Mouse (Mus musculus): ENCODE measurements at regions not wholly inside any gene's neighbourhood (a gene's known extent, or its start where the extent isn't known, plus 50 kb on each side); places are given as distances from the start of the nearest gene placed in this dataset.
"Not testable (repeated sequence)": the region's sequence is repeated elsewhere in the genome, so short reads cannot be mapped to it uniquely, and the experiment has no call there.

DNA sequence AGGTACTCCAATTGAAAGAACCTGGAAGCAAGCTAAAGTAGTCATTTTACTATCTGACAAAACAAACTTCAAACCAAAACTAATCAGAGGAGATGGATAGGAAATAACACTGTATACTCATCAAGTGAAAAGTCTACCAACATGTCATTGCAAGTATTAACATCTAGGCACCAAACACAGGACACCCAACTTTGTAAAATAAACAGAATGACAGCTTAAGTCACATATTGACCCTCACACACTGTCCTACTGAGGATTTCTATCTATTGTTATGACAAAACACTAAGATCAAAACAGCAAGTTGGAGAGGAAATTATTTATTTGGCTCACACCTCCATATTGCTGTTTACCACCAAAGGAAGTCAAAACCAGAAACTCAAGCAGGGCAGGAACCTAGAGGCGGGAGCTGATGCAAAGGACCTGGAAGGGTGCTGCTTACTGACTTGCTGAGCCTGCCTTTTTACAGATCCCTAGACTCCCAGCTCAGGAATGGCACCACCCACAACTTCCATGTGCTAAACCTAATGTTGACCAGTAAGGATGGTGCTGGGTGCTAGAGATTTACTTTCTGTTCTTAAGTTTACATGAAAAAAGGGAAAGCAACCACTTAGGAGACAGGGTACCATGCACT is 244.2 kb downstream of the Prr30 start:
- H3K27me3 ChIP-seq: no peaks in the 10 kb centered on the region
- no peak overlapping the region for H3K27ac ChIP-seq
- no peaks in the 10 kb centered on the region for H3K36me3 ChIP-seq (ENCODE audit: poor library complexity, severe bottlenecking)
- H3K4me1 ChIP-seq: no peaks in the 10 kb centered on the region
- no peak for ATAC-seq
- H3K9me3 ChIP-seq (replicated peaks): no peaks in the 10 kb centered on the region
- H3K9ac ChIP-seq: no peak overlapping the region
- no peak overlapping the region for H3K4me3 ChIP-seq
- H3K4me2 ChIP-seq: no peak overlapping the region
- WGBS: 96% methylated on average over 1 of the region's 1 CpGs

DNA sequence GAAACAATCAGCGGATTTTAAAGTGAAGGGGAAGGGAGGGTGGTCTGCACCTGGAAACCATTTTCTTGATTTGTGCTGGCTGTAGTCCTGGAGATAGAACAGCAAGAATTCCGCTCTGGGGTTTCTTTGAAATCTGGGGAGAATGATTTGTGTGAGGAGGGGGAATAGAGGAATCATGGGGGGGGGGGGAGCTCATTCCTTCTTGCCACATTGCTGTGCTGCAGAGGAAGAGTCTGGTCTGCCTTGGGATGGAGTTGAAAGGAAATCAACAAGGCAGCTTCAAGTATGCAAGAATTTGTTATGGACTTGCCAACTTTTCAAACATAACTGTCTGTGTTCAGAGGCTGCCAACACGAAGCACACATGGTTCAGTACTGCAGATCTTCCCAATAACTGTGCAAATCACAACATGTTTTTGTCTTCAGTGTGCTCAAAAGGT is 249.4 kb downstream of the Prr30 start:
- no peaks in the 10 kb centered on the region for H3K4me1 ChIP-seq
- 75% methylated on average over 3 of the region's 3 CpGs for WGBS
- no peak overlapping the region for H3K27ac ChIP-seq
- H3K9ac ChIP-seq: no peak overlapping the region
- H3K27me3 ChIP-seq: no peaks in the 10 kb centered on the region
- no peak overlapping the region for H3K4me2 ChIP-seq
- no peak overlapping the region for H3K4me3 ChIP-seq
- 0 out of 2 replicates have a peak, but pooled peaks have one; percentile 13 for ATAC-seq
- no peaks in the 10 kb centered on the region for H3K36me3 ChIP-seq (ENCODE audit: poor library complexity, severe bottlenecking)
- H3K9me3 ChIP-seq (replicated peaks): no peaks in the 10 kb centered on the region

DNA sequence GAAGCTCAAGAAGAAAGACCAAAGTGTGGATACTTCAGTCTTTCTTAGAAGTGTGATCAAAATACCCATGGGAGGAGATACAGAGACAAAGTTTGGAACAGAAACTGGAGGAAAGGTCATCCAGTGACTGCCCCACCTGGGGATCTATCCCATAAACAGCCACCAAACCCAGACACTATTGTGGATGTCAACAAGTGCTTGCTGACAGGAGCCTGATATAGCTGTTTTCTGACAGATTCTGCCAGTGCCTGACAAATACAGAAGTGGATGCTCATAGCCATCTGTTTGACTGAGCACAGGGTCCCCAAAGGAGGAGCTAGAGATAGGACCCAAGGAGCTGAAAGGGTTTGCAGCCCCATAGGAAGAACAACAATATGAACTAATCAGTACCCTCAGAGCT is 252.5 kb downstream of the Prr30 start:
- not testable (repeated sequence) for H3K4me3 ChIP-seq; H3K36me3 ChIP-seq (ENCODE audit: poor library complexity, severe bottlenecking); H3K27ac ChIP-seq; H3K9me3 ChIP-seq (replicated peaks); H3K9ac ChIP-seq; H3K4me2 ChIP-seq; H3K27me3 ChIP-seq; H3K4me1 ChIP-seq; ATAC-seq

DNA sequence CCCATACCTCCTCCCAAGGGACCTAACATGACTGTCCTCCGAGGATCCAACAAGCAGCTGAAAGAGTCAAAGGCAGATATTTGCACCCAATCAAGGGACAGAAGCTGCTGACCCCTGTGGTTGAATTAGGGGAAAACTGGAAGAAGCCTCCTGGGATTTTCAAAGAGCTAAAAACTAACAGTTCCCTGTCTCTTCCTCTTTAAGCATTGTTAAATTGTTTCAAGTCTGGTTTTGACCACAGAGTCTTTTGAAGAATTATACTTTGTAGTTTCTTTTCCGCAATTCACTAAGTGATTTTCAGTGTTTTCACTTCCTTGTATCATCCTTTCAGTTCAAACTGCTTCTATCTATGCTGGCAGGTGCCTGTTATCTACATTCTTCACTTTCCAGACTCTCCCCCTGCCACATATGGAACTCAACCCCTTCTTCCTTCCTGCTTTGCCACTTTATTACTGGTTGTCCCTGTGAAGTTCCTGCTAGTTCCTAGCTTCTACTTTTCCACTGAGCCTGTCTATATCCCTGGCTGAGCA is 262.7 kb downstream of the Prr30 start:
- WGBS: 86% methylated on average over 2 of the region's 2 CpGs
- Histone ChIP-seq H3K9me3 (replicated peaks) (no peaks in the 10 kb centered on the region), H3K4me3 (no peak overlapping the region), H3K9ac (no peak overlapping the region), H3K27me3 (no peaks in the 10 kb centered on the region), H3K4me1 (no peaks in the 10 kb centered on the region), H3K4me2 (no peak overlapping the region), H3K27ac (no peak overlapping the region), H3K36me3 (ENCODE audit: poor library complexity, severe bottlenecking) (no peaks in the 10 kb centered on the region)
- ATAC-seq: no peak

DNA sequence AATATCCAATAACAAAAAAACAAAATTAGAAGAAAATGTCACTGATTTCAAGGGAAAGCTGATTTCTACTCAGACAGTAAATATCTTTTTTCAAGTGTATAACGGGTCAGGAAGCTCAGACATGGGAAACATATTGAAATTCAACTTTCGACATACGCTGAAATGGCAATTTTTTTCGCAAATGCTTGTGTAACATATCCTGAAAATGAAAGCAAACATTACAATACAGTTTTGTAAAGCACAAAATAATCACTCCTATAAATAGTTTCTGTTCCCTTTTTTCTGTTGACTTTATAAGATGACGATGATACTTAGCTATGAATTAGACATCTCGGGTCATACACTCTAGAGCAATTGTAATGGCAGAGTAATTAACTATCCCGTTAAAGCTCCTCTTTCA is 265.6 kb downstream of the Prr30 start:
- WGBS: 82% methylated on average over 7 of the region's 7 CpGs
- Histone ChIP-seq H3K9ac (no peak overlapping the region), H3K4me3 (no peak overlapping the region), H3K36me3 (ENCODE audit: poor library complexity, severe bottlenecking) (no peaks in the 10 kb centered on the region), H3K4me1 (no peaks in the 10 kb centered on the region), H3K4me2 (no peak overlapping the region), H3K9me3 (replicated peaks) (no peaks in the 10 kb centered on the region), H3K27me3 (no peaks in the 10 kb centered on the region), H3K27ac (no peak overlapping the region)
- ATAC-seq: no peak

DNA sequence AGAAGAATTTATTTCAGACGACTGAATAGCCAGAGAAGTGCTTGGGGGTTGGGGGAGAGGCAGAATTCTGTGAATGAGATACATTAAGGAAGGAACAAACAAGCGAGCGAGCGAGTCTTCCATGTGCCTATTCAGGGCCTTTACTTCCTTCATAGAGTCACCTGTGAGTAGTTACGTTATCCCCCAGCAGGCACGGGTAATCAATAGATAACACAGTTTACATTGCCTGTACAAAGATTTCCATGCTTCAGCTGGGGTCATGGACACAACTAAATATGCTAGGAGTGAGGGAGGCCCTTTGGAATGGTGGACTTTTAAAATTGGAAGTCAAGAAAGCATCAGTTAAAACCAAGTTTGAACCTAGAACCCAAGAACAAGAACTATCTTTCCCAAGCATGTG is 275.2 kb downstream of the Prr30 start:
- no peak overlapping the region for H3K4me2 ChIP-seq
- ATAC-seq: no peak
- WGBS: 94% methylated on average over 6 of the region's 6 CpGs
- no peaks in the 10 kb centered on the region for H3K27me3 ChIP-seq
- no peak overlapping the region for H3K9ac ChIP-seq
- no peak overlapping the region for H3K27ac ChIP-seq
- no peaks in the 10 kb centered on the region for H3K9me3 ChIP-seq (replicated peaks)
- no peak overlapping the region for H3K4me3 ChIP-seq
- no peaks in the 10 kb centered on the region for H3K4me1 ChIP-seq
- H3K36me3 ChIP-seq (ENCODE audit: poor library complexity, severe bottlenecking): no peaks in the 10 kb centered on the region

DNA sequence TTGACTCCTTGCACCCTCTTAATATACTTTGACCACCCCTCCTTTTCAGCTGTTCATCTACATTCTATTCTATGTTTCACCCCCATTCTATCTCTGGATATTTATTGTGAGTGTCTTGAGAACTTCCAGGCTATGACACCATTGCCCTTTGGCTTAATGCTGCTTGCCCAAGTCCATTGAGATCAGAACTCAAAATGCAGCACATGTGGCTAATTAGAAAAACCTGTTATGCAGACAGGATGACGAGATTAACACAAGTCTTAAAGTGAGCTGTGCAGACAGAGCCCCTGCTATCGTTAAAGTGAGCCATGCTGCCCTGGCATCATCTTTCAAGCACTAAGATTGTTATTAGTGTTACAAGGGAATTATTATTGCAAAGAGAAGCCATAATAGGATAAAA is 299.9 kb downstream of the Prr30 start:
- H3K9me3 ChIP-seq (replicated peaks): no peaks in the 10 kb centered on the region
- no peak overlapping the region for H3K4me3 ChIP-seq
- no peak for ATAC-seq
- no peak overlapping the region for H3K27ac ChIP-seq
- 29% methylated on average over 2 of the region's 2 CpGs for WGBS
- H3K4me2 ChIP-seq: no peak overlapping the region
- no peaks in the 10 kb centered on the region for H3K4me1 ChIP-seq
- no peaks in the 10 kb centered on the region for H3K27me3 ChIP-seq
- no peaks in the 10 kb centered on the region for H3K36me3 ChIP-seq (ENCODE audit: poor library complexity, severe bottlenecking)
- no peak overlapping the region for H3K9ac ChIP-seq

DNA sequence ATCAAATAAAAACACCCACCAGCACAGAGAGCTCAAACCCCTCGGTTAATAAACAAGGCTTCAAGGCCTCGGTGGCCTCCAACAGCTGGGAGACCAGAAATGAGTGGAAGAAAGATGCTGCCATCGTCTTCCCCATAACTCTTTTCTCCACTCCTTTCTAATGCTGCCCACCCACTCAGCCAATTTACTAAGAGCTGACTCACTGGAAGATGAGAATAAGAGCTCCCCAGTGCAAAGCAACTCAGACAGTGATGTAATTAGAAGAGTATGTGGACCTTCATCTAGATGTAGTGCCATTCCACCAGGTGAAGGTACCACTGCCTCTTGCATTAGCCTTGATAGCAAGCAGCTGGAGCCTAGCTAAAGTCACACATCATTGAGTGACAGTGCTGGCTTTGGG is 301.1 kb downstream of the Prr30 start:
- Histone ChIP-seq H3K9me3 (replicated peaks) (no peaks in the 10 kb centered on the region), H3K36me3 (ENCODE audit: poor library complexity, severe bottlenecking) (no peaks in the 10 kb centered on the region), H3K4me2 (no peak overlapping the region), H3K4me1 (no peaks in the 10 kb centered on the region), H3K27ac (no peak overlapping the region), H3K27me3 (no peaks in the 10 kb centered on the region), H3K9ac (no peak overlapping the region), H3K4me3 (no peak overlapping the region)
- 72% methylated on average over 3 of the region's 3 CpGs for WGBS
- no peak for ATAC-seq

DNA sequence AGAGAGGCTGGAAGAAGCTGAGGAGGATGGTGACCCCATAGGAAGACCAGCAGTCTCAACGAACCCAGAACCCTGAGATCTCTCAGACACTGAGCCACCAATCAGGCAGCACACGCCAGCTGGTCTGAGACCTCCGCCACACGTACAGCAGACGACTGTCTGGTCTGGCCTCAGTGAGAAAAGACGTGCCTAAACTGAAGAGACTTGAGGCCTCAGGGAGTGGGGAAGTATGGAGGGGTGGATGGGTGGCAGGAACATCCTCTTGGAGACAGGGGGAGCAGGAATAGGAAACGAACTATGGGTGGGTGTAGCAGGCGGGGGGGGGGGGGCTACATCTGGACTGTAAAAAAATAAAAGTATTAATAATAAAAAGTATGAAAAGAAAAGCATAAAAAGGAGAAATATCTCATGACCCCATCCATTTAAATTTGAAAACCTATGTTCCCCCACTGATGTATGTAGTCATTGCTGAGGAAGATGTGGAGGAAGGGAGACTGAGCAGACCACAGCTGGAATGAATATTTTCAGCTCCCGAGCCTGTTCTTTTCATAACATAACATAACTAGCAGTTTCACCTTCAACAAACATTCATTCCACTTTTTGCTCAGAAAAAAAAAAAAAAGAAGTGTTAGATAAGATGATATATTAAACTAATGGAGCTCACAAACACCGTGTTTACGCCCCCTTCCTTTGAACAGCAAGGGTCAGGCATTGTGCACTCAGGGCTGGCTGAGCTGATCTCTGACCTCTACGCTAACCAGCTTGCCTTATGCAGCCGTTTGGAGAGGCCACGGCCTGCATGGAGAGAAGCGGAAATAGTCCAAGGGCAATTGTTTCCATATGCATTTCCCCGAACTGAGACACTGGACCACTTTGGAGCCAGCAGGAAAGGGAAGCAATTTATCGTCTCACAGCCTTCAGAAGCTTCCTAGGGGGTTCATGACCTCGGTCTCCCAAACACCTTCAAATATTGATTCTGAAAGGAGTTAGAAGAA is 310.7 kb downstream of the Prr30 start:
- H3K27ac ChIP-seq: no peak overlapping the region
- no peak for ATAC-seq
- no peak overlapping the region for H3K4me2 ChIP-seq
- no peaks in the 10 kb centered on the region for H3K27me3 ChIP-seq
- no peak overlapping the region for H3K4me3 ChIP-seq
- WGBS: 61% methylated on average over 18 of the region's 18 CpGs
- no peaks in the 10 kb centered on the region for H3K9me3 ChIP-seq (replicated peaks)
- no peaks in the 10 kb centered on the region for H3K36me3 ChIP-seq (ENCODE audit: poor library complexity, severe bottlenecking)
- no peak overlapping the region for H3K9ac ChIP-seq
- H3K4me1 ChIP-seq: no peaks in the 10 kb centered on the region

DNA sequence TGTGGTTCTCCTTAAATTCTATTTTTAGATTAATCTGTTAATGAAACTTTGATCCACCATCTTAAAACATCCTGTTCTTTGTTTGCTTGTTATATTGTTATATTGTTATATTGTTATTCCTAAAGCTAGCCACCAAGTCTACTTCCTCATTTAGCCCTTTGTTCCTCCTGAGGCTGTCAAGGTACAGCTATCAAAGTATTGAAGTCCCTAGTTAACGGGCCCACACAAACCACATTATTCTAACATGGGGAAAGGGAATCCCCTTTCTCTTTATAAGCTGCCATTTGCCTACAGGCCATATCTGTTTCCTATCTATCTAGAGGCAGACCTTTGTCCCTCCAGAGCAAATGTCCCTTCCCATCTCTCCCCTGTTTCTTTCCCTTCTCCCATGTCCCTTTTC is 317.0 kb downstream of the Prr30 start:
- no peaks in the 10 kb centered on the region for H3K27me3 ChIP-seq
- H3K36me3 ChIP-seq (ENCODE audit: poor library complexity, severe bottlenecking): no peaks in the 10 kb centered on the region
- no peaks in the 10 kb centered on the region for H3K4me1 ChIP-seq
- H3K4me3 ChIP-seq: no peak overlapping the region
- ATAC-seq: no peak
- H3K9me3 ChIP-seq (replicated peaks): no peaks in the 10 kb centered on the region
- no peak overlapping the region for H3K4me2 ChIP-seq
- 82% methylated on average over 1 of the region's 1 CpGs for WGBS
- no peak overlapping the region for H3K27ac ChIP-seq
- no peak overlapping the region for H3K9ac ChIP-seq

DNA sequence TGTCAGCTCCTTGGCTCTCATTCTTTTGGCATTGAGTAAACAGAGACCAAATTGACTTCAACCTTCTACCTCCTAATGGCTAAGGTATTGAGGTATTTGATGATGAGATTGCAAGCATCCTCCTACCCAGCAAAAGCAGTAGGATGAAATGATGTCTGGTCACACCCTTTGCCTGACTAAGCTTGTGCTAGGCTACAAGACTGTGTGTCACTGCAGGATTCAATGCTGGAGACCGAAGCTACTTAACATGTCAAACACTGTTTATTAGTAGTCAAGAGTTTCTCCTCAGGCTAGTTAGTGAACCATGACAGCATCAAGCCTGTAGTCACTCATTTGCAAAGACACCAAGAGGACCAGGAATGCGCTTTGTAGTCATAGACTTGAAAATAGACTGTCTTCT is 320.0 kb downstream of the Prr30 start:
- no peaks in the 10 kb centered on the region for H3K4me1 ChIP-seq
- H3K36me3 ChIP-seq (ENCODE audit: poor library complexity, severe bottlenecking): no peaks in the 10 kb centered on the region
- H3K9me3 ChIP-seq (replicated peaks): no peaks in the 10 kb centered on the region
- WGBS: 76% methylated on average over 2 of the region's 2 CpGs
- no peak overlapping the region for H3K4me3 ChIP-seq
- no peak overlapping the region for H3K4me2 ChIP-seq
- ATAC-seq: no peak
- H3K9ac ChIP-seq: no peak overlapping the region
- H3K27ac ChIP-seq: no peak overlapping the region
- H3K27me3 ChIP-seq: no peaks in the 10 kb centered on the region

DNA sequence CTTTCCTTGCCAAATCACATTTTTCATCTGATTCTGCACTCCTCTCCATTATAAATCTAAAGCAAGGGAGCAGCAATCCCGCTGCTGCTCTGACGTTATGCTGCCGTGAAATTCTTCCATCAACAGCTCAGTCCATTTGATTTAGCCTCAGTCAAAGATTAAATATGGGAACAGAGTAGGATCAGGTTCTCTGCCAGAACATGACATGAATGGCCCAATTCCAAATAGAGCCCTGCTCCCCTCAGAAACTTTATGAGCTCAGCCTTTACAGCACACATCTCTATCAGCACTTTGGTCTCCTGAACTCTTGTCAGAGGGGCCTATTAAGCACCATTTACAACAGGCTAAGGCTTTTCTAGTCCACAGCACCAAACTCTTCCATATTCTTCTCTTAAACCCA is 332.3 kb downstream of the Prr30 start:
- H3K9ac ChIP-seq: no peak overlapping the region
- no peak for ATAC-seq

More for the DNA sequence above, 332.3 kb downstream of the Prr30 start:
- WGBS: 89% methylated on average over 3 of the region's 3 CpGs
- Histone ChIP-seq H3K36me3 (ENCODE audit: poor library complexity, severe bottlenecking) (no peaks in the 10 kb centered on the region), H3K4me3 (no peak overlapping the region), H3K4me1 (no peaks in the 10 kb centered on the region), H3K9me3 (replicated peaks) (no peaks in the 10 kb centered on the region), H3K4me2 (no peak overlapping the region), H3K27ac (no peak overlapping the region), H3K27me3 (no peaks in the 10 kb centered on the region)
